Mouse (Mus musculus): ENCODE measurements at regions not wholly inside any gene's neighbourhood (a gene's known extent, or its start where the extent isn't known, plus 50 kb on each side); places are given as distances from the start of the nearest gene placed in this dataset.
A peak's percentile ranks its signal among the peaks of the same experiment; 100 is the strongest.

DNA sequence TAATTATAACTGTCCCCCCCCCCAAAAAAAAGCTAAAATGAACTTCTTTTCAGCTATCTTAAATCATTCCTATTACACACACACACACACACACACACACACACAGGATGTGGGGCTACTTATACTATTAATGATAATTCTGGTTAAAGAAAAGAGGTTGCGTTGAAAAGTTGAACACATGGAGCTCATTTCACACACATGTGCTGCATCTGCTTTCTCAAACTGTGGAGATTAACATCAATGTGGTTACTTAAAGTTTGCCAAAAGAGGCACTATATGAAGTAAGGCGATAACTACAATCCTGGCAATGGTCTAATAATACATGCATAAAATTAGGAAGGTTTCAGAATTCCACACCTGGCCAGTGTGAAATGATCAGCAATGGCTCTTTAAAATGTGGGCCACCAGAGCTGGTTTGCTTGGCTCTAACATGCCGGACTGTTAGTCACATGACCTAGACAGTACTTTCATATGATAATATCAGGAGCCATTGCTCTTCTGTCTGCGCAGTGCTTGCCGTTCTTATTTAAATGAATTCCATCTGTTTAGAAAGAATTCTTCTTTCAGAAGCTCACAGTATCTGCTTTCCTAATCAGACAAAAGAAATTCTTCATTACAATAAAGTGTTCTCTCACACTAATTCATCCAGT, 598.4 kb upstream of the Fam92a start:
- no peak for DNase-seq (ENCODE audit: low spot score in 2 of 2)

DNA sequence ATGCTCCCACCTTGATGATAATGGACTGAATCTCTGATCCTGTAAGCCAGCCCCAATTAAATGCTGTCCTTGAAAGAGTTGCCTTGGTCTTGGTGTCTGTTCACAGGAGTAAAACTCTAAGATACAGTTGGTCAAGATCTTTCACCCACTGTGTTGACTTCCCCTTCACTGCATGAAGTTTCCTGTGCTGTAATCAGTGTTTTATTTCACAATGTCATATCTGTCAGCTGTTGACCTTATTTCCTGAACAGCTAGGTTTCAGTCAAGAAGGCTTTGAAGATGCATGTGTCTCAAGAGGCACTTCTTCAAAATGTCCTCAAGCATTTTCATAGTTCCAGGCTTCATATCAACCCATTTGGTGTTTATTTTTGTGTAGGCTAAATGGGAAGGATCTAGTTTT, 597.3 kb upstream of the Fam92a start:
- DNase-seq (ENCODE audit: low spot score in 2 of 2): no peak

DNA sequence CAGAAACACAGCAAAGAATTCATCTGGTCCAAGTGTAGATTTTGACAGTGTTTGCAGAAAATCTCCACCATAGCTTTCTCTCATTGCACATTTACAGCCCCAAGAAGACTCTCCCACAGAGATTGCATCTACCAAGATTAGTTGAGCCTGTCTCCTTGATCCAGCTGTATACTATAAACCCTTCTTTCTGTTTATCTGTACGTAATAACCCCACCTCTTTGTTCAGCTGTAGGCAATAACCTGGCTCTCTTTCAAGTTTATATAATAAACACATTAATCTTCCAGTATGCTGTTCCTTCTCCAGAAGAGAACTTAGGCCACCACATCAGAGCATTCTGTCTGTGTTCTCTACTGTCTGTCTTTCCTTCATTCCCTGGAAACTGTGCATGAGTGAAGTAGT, 594.9 kb upstream of the Fam92a start:
- DNase-seq (ENCODE audit: low spot score in 2 of 2): no peak

DNA sequence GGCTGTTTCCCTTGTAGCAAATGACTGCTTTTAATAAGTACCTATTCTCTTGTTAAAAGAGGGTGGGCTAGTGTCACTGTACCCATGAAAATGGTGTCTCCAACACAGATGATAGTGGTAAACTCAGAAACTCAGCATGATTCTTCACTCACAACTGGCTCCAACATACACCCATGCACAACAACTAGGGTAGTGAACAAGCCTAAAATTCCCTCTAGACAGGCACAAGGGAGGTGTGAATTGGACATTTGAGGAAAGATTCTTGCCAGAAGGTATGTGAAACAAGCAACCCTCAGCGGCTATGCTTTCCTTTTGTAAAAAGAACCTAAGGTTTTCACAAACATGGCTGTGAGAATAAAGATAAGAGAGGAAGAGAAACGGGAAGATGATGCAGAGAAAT, 579.0 kb upstream of the Fam92a start:
- DNase-seq (ENCODE audit: low spot score in 2 of 2): no peak

DNA sequence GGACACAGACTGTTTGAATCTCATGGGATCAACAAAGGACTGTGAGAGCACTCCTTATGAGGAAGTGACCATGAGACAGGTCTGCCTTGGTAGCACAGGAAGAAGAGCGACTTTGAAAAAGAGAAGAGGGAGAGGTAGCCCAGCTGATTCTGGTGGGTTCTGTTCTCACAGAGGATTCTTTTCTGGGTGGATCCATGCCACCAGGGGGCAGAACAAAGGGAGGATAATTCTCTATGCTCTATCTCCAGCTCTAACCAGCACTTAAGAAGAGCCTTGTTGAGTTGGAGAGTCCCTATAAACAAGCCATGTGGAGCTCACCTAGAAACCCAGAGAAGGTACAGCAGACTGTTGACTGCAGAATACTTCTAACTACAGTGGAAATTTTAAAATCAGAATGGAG, 578.1 kb upstream of the Fam92a start:
- DNase-seq (ENCODE audit: low spot score in 2 of 2): no peak

DNA sequence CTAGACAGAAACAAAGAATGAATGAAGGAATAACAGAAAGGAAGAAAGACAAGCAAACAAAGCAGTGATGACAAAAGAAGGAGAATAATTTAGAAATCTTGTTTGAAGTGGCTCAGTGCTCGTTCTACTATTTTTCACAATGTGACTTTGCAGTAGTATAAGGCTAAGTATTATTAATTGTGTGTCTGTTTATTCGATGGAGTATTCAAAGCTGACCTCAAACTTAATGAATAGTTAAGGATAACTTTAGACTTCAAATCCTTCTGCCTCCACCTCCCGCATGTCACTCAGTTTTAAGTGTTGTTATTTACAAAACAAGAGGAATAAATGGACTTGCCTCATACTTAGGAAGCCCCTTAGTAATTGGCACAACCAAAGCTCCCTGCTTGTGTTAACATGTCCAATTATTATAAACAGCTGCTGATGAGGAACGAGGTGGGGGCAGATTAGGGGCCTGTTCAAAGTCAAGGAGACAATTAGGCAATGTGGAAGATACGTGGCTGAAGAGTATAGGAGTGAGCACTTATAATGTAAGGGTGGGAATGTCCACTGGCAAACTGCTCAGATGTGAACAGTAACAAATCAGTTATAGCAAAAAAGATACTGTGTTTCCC, 572.0 kb upstream of the Fam92a start:
- DNase-seq (ENCODE audit: low spot score in 2 of 2): no peak

DNA sequence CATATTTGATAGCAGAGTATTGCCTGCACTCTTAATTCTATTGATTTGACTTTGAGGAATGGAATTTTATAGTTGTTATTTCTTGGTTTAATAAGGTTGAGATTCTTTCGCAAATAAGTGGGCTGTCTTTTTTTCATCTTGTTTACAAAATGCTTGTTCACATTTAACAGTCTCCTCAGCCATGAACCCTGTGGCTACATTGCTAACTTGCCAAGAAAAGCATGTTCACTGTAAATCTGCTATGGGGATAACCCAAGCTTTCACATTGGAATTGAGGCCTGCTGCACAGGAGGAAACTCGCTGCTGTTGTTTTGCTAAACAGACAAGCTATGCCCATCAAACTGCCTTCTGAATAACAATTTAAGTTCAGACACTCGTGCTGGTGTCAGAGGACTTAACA, 564.6 kb upstream of the Fam92a start:
- DNase-seq (ENCODE audit: low spot score in 2 of 2): no peak

DNA sequence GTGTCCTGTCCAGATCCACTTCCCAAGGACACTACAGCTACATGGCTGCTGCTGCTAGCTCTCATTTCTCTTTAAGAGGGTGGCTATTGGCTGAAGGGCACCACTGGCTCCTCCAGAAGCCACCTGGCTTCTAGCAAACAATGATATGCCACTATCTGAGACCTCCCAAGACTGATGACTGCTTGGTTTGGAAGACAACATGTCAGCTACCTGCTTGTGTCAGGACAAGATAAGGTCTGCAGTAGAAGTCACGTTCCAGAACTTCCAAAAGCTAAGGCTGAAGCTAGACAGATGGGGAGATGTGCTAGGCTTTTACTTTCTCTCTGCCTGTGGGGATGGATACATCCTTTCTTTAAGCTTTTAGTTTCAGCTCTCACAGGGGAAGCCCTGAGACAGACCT, 528.4 kb upstream of the Fam92a start:
- no peak for DNase-seq (ENCODE audit: low spot score in 2 of 2)

DNA sequence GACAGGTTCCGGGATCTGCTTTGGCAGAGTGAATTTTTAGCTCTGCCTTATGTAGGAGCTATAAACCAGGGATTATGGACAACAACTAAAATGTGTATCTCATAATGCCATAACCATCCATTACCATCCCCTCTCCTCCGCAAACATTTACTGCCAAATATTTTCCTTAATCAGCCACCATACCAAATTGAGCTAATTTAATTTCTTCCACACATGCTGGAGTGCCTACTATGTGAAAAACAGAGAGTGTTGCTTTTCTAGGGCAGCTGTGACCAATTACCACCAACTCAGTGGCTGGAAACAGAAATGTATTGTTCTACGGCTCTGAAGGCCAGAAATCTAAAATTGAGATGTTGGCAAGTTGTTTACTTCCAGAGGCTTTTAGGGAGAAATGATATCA, 506.0 kb upstream of the Fam92a start:
- no peak for DNase-seq (ENCODE audit: low spot score in 2 of 2)

DNA sequence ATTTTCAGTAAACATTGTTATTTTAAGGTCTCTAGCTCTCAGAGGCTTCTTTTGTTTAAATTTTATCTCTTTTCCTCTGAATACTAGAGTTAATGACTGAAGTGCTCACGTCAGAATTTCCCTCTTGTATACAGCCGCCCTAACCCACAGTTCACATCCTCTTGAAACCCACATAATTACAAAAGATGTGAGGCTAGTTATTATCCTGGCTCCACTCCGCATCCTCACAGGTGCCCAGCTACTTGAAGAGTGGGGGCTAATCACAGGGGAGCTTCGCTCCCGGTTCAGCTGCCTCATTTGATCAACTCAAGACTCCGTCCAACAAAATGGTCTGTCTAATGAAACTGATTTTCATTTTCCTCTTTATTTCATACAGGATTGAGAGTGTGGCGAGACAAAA, 499.6 kb upstream of the Fam92a start:
- DNase-seq (ENCODE audit: low spot score in 2 of 2): no peak

DNA sequence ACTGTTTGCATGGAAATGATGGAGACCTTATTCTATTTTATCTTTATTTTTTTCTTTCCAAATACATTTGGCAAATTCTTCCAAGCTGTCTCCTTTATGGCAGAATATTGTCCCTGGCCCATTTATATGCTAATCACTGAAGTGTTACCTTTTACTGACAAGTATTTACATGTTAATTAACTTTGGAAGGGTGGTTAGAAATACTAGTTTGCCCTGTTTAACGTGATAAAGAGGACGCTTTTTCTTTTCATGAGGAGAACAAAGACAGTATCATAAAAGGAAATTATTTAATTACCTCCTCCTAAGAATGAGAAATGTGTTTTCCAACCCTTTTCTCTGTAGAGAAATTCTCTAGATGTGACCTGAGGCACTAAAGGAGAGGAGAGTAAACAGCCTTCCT, 491.4 kb upstream of the Fam92a start:
- no peak for DNase-seq (ENCODE audit: low spot score in 2 of 2)

DNA sequence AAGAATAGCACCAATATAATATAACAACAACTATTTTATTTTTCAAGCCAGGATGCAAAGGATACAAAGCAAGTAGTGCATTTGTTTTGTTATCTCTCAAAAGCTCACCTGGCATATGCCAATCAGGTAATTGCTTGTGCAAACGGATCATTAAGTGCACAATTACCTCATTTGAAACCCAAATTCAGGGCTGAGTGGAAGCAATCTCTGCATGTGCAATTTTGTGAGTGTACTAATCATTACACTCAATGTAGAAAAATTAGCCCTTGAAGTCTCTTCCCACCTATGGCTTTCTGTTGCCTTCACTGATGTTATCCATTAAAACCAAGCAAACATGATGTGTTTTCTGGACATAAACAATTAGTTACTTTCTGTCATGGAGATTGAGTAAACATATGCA, 490.9 kb upstream of the Fam92a start:
- no peak for DNase-seq (ENCODE audit: low spot score in 2 of 2)

DNA sequence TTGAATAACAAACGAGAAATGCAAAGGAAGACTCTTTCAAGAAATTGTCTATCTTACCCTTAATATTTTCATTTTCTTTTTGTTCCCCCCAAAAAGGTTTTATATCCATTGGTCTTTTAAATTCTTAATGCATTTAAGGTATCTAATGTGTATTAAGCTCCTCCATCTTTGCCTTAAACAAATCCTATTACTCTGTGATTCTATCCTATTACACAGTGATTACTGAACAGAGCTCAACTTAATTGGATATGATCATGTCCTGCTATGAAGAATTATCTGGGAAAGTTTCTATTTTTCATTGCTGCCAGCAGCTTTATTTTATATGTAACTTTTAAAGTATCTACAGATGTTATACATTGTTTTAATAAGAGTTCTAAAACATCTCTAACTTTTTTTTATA, 487.3 kb upstream of the Fam92a start:
- DNase-seq (ENCODE audit: low spot score in 2 of 2): no peak

DNA sequence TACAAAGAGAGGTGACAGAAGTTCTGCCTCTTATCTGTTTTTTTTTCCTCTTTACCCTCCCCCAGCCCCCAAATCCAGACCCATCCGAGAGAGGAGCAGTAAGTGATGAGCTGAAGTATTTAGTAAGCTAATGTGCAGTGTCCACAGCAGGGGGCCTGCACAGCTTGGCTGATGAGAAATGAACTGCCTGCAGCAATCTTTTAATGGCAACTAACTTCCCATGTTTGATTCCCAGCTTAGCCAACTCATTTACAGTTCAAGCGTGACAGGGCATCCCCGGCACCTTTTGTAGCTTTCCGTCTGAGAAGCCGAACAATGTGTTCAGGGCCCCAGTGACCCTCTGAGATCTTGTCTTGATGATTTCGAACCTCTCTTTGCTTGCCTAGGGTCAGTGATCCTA, 486.8 kb upstream of the Fam92a start:
- DNase-seq (ENCODE audit: low spot score in 2 of 2): no peak

DNA sequence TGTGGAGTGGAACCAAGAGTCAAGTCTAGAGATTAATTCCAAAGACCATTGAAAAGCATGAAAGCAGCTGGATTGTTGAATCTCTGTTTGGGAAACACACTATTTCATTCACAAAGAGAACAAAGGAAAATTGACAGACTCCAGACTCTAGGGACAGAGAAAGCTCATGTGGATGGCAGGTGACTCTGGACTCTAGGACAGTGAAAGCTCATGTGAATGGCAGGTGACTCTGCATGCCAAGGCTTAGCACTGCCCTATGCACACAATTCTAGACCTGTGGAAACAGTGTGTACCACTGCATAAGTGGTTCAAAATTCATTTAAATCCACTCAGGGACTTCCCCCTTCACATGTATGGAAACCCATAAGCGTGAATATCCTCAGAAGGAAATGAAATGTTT, 486.0 kb upstream of the Fam92a start:
- DNase-seq (ENCODE audit: low spot score in 2 of 2): no peak

DNA sequence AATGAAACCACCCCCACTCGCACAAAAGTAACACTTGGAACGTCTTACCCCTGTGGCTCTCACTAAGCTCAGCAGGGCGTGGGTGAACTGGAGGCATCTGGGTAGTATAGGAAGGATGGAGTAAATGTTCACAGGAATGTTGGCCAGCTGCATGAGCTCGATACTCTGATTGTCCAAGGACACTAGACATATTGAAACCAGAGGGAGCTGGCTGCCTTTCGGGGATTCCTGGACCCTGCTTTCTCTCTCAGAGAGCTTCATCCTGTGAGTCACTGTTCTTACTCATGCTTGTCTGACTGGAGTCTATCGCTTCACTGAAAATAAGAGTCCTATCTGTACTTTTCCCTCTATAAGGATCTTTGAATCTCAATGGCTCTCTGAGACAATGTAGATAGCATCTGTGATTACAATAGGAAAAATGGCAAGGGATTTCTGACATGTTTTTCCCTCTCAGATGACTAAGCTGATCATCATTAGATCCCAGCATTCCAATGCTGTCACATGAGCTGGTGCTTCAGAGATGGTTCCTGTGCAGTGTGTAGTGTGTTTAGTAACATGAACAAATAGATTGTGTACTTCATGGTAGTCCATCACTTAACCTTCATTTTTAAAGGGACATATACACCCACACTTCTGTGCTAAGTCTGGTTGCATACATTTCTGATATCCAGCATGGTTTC, 485.2 kb upstream of the Fam92a start:
- DNase-seq (ENCODE audit: low spot score in 2 of 2): peak; percentile 7 to 14

DNA sequence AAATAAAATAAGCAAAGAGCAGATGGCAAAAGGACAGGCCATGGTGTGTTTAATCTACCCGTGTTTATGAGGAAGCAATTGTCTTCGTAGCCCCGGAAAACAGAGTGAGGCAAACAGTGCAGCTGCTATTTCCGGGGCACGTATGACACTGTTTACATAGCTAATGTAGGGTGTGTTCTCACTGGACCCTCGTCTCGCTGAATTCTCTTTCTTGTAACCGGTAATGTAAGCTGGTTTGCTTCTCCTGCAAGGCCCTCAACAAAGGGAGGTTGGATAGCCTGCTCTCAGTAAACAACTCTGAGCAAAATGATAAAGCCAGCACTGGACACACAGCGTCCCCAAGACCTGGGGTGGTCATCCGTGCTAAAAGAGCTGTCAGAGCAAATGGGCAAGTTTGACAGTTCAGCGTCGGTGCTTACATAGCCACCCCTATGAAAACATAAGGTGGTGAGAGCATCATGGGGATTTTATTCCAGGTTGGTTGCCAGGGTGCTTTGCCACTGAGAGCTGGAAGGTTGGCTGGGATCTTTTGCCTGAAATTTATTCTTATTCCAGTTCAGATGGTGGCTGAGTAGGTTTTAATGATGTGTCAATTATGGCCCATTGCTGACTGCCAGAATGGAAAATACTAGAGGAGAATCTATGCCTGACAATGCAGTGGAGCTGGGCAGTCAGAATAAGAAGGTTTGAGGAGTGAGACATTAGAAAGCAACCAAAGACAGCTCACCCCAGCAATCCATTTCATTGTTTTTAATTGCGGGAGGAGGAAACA, 483.8 kb upstream of the Fam92a start:
- no peak for DNase-seq (ENCODE audit: low spot score in 2 of 2)

DNA sequence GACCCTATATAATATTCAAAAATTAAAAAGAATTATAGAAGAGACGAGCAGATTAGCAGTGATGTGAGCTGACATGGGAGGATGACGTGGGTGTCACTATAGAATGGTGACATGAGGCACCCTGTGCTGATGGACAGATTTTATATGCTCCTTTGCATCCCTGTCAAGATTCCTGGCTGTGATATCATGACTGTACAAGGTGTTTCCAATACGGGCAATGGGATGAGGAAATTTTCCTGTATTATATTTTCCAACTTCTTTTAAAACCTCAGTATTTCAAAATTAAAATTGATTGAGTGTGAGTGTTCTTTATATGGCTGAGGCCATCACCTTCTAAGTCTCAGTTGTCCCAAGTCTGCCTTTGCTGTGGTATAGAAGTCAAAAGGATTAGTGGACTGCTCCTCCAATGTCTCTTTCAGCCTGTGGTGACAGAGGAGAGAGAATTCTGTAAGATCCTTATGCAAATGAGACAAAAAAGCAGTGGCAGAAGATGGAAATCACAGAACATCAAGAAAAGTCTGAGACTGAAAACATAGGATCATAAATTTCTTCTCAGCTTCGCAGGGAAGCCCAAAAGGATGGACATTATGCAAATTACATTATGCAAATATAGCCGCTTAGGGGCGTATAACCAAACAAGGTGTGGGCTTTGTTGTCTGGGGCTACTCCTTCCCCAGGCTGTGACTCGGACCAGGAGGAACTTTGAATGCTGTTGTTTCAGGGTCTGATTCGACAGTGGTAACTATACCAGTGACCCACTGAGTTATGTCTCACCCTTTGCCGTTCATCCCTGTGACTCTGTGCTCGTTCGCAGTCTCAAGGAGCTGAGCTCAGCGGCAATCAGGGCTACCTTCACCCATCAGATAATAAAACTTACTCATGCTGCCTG, 483.0 kb upstream of the Fam92a start:
- DNase-seq (ENCODE audit: low spot score in 2 of 2): no peak

DNA sequence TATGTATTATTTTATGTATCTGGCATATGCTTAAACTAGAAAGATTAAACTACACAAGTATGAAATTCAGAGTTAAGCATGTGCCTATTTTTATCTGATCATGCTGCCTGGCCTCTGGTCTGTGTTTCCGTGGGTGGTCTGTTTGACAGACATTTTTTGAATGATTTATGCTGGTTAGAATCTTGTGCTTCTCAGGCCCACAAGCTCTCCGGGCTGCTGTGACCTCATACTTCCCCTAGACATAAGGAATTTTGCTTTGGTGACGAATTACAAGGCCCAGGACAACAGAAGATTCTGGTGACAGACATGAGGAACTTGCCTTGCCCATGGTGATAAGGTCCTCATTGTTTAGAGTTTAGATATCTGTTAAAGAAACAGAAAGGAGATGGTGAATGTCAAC, 475.9 kb upstream of the Fam92a start:
- no peak for DNase-seq (ENCODE audit: low spot score in 2 of 2)

DNA sequence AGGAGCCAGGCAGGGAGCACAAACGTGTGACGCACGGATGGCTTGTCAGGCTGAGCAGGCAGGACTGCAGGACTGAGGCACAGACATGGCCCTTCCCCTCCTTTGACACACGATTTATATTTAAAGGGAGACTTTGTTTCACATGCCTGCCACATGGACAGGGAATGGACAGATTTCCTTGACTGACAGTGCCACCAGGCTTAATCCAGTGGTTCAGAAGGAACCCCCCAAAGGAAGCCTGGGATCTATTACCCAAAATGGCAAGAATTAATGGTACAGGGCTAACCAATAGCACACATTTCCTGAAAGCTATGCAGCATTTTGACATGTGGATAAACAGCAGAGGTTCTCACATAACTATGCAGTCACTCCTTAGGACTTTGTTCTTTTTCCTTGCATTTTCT, 470.7 kb upstream of the Fam92a start:
- no peak for DNase-seq (ENCODE audit: low spot score in 2 of 2)

DNA sequence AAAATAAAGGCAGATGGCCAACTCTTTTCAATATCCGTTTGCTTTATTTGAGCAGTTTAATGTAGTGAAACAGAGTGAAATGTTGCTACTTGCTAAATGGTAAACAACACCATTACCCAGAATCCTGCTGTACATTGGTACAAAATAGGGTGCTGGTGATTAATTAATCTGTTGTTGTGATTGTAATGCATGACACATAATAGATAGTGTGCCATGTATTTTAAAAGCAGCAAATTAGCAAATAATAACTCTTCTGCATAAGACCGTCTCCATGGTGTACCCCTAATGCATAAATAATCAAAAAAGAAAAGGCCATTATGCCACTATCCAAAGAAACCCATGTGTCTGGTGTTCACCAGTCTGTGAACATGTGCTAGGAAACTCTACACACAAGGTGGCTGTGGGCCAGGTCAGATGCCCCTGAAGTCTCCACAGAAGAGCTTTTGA, 457.6 kb upstream of the Fam92a start:
- no peak for DNase-seq (ENCODE audit: low spot score in 2 of 2)

Data from right cerebral cortex, postnatal 36 days (tissue).